Mouse (Mus musculus): ENCODE data around the gene Fam166a.

GRCm38 (mm10) chr2:25196172-25196954 lies 22.2 kb upstream of the Fam166a start, which contains the start of gene Tor4a:
- peak; percentile 55 for TF ChIP-seq POLR2A (IDR thresholded peaks at IDR 0.05; ENCODE audit: low read depth, low read length)
- no peak for TF ChIP-seq CTCF (conservative IDR thresholded peaks at IDR 0.05; ENCODE audit: insufficient read depth, insufficient read length, low read depth, low read length)

Data from kidney, adult 2 months (tissue).